Mouse (Mus musculus): ENCODE results near the gene Rpl36.

DNA sequence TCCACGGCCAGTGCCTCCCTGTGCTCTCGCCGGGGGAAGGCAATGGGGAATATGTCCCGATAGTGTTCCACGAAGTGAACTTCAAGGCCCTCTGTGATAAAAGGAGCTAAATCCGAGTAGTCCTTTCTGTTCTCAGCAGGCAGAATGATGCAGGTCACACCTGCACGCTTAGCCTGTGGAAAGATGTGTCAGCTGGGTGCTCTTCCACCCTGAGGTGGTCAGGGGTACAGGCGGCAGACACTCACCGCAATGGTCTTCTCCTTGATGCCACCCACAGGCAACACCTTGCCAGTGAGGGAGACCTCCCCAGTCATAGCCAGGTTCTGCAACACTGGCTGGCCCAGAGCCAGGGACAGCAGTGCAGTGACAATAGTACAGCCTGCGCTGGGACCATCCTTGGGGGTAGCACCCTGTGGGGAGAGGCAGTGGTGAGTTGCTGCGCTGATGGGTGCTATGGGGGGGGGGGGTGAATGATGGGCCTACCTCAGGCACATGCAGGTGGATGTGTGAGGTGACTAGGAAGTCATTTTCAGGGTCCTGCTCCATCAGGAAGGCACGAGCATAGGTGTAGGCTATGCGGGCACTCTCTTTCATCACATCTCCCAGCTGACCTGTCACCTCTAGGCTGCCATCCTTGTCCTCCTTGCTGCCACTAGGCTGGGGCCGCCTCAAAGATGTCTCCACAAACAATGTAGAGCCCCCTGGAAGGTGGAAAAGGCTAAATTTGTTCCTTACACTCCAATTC is 1.3 kb downstream of the Rpl36 start:
- TF ChIP-seq CTCF (IDR thresholded peaks at IDR 0.05; ENCODE audit: low read depth) = no peak
- TF ChIP-seq EP300 (IDR thresholded peaks at IDR 0.05; ENCODE audit: low read depth) = no peak

Measured in heart, postnatal 0 days (tissue).